Mouse (Mus musculus): Measurements from ENCODE around the gene Impg2.

The Impg2 gene

GRCm38 (mm10) chr16:56204051-56204450 is at the start of gene Impg2:
TSS of gene Impg2 (plus strand) at chr16:56204313.
- no peak for DNase-seq

GRCm38 (mm10) chr16:56163466-56163865 is 40.6 kb upstream of the Impg2 start:
- no peak for DNase-seq

- DNase-seq = no peak
Measured at GRCm38 (mm10) chr16:56170247-56170646, 33.9 kb upstream of the Impg2 start.

GRCm38 (mm10) chr16:56175867-56176581 is 28.1 kb upstream of the Impg2 start:
- peak; percentile 28 for DNase-seq

- DNase-seq = no peak
Measured at GRCm38 (mm10) chr16:56186863-56187262, 17.2 kb upstream of the Impg2 start.

GRCm38 (mm10) chr16:56188198-56188597 is 15.9 kb upstream of the Impg2 start:
- no peak for DNase-seq

- no peak for DNase-seq
Measured at GRCm38 (mm10) chr16:56212740-56213139, 8.6 kb downstream of the Impg2 start.

- DNase-seq = no peak
Measured at GRCm38 (mm10) chr16:56227686-56228085, 23.6 kb downstream of the Impg2 start.

GRCm38 (mm10) chr16:56229455-56229854 is 25.3 kb downstream of the Impg2 start:
- DNase-seq = peak; percentile 4

- DNase-seq = no peak
Measured at GRCm38 (mm10) chr16:56231300-56231699, 27.2 kb downstream of the Impg2 start.

GRCm38 (mm10) chr16:56232736-56233135 is 28.6 kb downstream of the Impg2 start:
- peak; percentile 5 for DNase-seq

- DNase-seq = peak; percentile 33
Measured at GRCm38 (mm10) chr16:56246031-56246430, 41.9 kb downstream of the Impg2 start.

GRCm38 (mm10) chr16:56273917-56274316 is 69.8 kb downstream of the Impg2 start:
- DNase-seq = no peak

GRCm38 (mm10) chr16:56279060-56279459 is 74.9 kb downstream of the Impg2 start:
- no peak for DNase-seq

- DNase-seq = no peak
Measured at GRCm38 (mm10) chr16:56279752-56280151, 75.6 kb downstream of the Impg2 start.

- DNase-seq = no peak
Measured at GRCm38 (mm10) chr16:56281336-56281735, 77.2 kb downstream of the Impg2 start.

GRCm38 (mm10) chr16:56283330-56283729 is 79.2 kb downstream of the Impg2 start:
- no peak for DNase-seq

- DNase-seq = no peak
Measured at GRCm38 (mm10) chr16:56283873-56284272, 79.8 kb downstream of the Impg2 start.

- DNase-seq = no peak
Measured at GRCm38 (mm10) chr16:56286076-56286475, 82.0 kb downstream of the Impg2 start.

GRCm38 (mm10) chr16:56286977-56287376 is 82.9 kb downstream of the Impg2 start:
- DNase-seq = no peak

GRCm38 (mm10) chr16:56294887-56295286 is 90.8 kb downstream of the Impg2 start:
- DNase-seq = no peak

- no peak for DNase-seq
Measured at GRCm38 (mm10) chr16:56295888-56296648, 92.0 kb downstream of the Impg2 start.

GRCm38 (mm10) chr16:56298248-56298647 is 94.1 kb downstream of the Impg2 start:
- no peak for DNase-seq

- DNase-seq = no peak
Measured at GRCm38 (mm10) chr16:56298836-56299235, 94.7 kb downstream of the Impg2 start.

Data from kidney, postnatal 14 days (tissue).